Mouse (Mus musculus) cerebellum, postnatal 4 days (tissue): ENCODE results near the gene Lin54.

Source experiments
- DNase-seq, 2 experiments: peaks; one replicate each; pipeline ENCODE4 v3.0.0; 2022; ENCODE audit warnings: low spot score in 2 of 2, mixed read lengths in 1 of 2

Lin54 gene

DNA sequence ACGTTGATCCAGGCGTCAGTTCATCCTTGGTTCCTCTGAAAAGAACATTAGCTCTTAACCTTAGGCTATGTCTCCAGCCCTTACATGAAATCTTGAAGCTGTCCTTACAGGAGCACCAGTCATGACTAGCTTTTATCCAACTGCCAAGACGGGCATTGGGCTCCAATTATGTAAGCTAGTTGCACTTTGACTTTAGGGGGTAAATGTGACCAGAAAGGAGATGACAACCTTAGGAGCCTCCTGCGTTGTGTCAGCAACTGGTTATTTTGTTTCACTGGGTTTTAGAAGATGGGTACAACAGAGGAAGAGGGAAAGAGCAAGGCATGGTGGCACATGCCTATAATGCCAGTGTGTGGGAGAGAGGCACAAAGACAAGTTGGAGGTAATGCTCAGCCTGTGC lies 81.6 kb downstream of the Lin54 start:
- no peak for DNase-seq

DNA sequence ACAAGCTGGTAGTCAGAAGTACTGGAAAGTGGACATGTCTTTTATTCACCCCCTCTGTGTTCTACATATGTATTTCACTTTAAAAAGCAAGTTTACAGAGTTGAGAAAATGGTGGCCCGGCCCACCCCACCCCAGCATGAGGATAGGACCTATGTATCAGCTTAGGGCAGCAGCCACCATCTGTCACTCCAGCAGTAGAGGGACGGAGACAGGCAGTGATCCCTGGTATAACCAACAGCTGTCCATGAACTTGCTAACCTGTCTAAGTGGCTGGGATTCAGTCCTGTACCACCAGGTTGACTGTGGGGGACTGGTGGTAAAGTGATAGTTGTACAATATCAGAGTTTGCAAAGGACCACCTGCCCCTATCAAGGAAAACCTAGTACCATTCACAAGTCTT lies 82.4 kb downstream of the Lin54 start:
- DNase-seq = no peak

DNA sequence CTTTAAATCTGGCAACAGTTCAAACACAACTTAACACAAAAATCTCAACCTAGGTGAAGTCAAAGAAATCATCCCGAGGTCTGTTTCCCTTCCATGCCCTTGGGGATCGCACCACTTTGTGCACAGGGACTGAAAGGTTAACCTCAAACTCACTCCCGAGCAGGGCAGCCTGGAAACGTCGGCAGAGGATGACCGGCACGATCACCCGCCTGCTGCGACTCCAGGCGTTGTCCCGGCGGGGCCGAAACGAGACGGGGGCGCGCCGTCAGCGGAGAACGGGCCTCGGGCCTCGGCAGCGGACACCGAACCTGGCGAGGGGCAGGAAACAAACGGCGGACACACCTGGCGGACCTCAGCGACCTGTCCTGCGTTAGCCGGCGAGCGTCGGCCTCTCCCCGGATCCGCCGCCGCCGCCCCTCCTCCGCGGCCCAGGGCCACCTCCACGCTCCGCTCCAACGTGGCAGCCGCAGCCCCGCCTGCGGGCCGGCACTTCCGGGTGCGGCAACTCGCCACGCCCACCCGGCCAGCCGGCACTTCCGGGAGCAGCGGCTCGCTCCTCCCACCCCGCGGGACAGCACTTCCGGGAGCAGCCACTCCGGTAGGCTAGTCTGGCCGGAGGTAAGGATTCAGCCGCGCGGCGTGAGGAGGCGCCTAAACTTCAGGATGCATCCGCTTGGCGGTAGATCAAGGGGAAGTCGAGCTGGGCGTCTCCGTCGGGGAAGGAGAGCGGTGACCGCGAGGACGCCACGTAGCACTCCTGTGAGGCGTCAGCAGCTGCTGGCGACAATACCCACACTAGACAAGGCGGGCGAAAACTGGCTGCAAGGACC lies 84.5 kb downstream of the Lin54 start, which contains the start of gene Sec31a:
Gene Sec31a, minus strand, starts transcription at position 474 of the 830 bp plus-strand sequence.
- DNase-seq = peak; percentile 86 to 97

DNA sequence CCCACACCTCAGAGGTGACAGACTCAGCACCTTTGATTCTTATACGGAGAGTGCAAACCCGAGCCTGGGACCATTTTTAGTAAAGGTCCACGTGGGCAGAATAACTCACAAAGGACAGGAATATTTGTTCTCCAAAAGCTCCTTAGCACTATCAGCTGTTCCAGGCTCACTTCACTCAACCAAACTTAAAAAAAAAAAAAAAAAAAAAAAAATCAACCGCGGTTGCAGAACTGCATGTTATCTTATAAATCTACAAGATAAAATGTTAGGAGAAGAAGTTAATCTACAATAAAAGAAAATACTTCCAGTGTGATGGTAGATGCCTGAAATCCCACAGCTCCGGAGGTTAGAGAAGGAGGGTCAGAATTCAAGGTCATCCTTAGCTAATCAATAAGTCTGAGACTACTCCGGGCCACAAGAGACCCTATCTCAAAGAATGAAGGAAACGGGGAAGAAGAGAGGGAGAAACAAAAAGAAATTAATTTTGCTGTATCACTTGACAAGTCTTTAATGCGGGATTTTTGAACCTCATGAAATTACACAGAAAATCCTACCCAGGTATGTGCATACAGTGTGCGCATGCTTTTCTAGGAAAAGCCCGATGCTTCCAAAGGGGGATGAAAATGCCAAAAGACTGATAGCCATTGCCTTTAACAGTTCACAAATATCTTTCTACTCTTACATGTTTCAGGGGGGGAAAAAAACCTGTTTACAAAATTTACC lies 85.8 kb downstream of the Lin54 start:
- DNase-seq = no peak

DNA sequence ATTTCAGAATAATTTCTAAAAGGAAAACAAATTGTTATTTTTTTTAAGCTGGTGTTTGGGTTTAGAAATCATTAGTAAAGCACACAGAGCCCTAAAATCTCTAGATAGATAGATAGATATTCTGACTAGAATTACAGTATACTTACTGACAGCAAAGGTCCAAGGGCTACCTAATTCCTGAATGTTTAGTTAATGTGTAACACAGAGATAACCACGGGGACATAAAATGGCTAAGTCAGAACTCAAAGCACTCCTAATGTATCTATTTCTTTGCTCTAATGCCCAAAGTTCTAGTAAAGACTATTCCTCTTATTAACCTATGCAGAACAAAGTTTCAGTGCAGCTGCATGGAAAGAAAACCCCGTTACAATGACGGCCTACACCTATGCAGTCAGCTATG lies 87.6 kb downstream of the Lin54 start:
- DNase-seq = no peak

DNA sequence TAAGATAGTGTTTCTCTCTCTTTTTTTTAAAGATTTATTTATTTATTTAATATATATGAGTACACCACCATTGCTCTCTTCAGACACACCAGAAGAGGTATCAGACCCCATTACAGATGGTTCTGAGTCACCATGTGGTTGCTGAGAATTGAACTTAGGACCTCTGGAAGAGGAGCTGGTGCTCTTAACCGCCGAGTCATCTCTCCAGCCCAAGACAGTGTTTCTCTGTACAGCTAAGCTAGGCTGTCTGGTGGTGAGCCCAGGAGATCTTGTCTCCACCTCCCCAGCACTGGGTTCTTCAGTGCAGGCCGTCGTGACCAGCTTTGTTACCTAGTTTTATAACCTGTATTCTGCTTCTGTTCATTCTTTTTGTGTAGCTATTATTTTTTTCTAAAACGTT lies 90.2 kb downstream of the Lin54 start:
- DNase-seq = no peak

DNA sequence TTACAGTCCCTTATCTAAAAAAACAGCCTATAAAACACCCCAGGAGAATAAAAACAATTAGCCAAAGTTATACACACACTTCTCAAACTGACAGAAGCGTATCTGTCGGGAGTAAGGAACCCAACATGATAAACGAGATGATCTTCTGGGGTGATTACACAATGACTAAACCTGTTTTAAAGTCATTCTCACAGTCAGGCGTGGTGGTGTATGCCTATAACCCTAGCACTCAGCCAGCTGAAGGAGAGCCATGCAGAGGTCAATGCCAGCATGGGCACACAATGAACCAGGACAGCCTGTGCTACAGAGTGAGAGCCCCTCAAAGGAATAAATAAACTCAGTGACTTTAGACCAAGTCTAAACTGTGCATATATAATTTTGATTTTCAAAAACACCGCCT lies 92.0 kb downstream of the Lin54 start:
- no peak for DNase-seq

DNA sequence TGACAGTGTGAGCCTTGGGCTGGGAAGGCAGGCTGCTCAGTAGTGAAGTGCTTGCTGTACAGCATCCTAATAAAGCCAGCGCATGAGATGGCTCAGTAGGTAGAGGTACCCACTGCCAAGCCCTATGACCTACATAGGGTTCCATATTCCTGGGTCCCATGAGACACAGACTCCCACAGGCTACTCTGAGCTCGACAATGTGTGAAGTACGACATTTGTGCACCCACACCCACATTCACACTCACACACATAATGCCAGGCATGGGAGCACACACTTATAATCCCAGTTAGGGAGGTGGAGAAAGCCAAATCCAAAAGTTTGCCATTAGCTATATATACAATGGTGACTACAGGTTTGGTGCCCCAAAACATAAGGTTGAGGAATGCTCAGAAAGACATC lies 103.7 kb downstream of the Lin54 start:
- no peak for DNase-seq

DNA sequence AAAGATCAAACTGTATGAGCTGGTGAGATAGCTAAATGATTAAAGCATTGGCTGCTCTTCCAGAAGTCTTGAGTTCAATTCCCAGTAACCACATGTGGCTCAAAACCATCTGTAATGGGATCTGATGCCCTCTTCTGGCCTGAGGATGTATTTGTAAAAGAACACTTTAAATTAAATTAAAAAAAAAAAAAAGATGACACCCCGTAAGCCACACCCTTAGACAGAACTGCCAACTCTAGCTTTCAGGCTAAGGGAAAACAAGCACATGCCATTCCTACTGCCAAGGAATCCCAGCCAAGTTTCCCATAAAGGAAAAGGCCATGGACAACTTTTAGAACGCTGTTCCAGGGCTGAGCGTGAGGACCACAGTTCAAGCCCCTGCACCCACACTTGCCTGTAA lies 106.8 kb downstream of the Lin54 start:
- DNase-seq = no peak

DNA sequence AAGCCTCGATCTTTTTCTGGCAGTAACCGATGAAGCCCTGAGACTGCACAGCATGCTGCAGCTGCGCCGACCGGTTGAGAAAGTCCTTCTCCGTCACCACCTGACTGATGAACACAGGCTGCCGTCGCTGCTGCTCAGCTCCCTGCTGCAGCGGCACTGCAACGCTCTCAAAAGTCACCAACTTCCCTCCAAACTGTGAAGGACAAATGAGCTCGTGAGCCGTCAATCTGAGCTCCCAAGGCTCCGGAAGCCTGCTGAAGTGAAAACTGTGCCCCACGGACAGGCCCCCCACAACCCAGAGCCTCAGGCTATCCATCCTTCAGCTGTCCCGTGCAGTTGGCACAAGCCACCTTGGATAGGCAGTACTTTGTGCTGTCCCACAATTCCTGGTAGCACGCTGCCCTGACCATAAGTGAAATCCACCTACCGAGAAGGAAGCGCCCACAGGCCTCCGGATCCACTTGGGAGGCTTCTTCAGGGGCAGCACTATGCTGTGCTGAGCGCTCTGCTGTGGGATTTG lies 107.9 kb downstream of the Lin54 start:
- no peak for DNase-seq
